Mouse (Mus musculus): ENCODE results near the gene Vmn1r155. TPM values are rescaled to one million over a fixed set of nuclear protein-coding genes. Genes with fewer than 3 reads are reported as not detected.
"Not testable (repeated sequence)": the region's sequence is repeated elsewhere in the genome, so short reads cannot be mapped to it uniquely, and the experiment has no call there.

The Vmn1r155 gene
- polyA plus RNA-seq (2016; fragmentation: Nextera tagmentation; extraction: Ambion mirVana): not detected in 2 replicates

DNA sequence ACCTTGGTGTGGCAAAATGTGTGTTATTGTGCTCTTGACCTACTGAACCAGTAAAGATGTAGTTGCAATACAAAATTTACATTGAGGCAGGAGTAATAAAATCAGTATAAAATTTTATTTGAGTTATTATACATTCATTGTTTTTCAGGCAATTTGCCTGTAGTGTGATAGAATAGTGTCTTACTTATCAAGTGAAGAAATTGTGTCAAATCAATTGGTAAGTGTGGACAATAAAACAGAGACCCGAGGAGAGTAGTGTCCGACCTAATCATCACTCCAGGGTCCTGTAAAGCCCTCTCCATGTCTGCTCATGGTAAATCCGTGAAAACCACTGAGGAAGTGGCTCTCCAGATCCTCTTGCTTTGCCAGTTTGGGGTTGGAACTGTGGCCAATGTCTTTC, at the start of gene Vmn1r155:
Gene Vmn1r155, plus strand, starts transcription at position 301 of the 400 bp plus-strand sequence.
- H3K9ac ChIP-seq (replicated peaks); H3K36me3 ChIP-seq; H3K9me3 ChIP-seq; ATAC-seq (ENCODE audit: low FRiP score, low read depth); H3K27me3 ChIP-seq; H3K4me2 ChIP-seq (replicated peaks); H3K27ac ChIP-seq (replicated peaks); H3K4me1 ChIP-seq; H3K4me3 ChIP-seq: not testable (repeated sequence)
- no CpG with 5 or more reads among the region's 3 CpGs for WGBS

DNA sequence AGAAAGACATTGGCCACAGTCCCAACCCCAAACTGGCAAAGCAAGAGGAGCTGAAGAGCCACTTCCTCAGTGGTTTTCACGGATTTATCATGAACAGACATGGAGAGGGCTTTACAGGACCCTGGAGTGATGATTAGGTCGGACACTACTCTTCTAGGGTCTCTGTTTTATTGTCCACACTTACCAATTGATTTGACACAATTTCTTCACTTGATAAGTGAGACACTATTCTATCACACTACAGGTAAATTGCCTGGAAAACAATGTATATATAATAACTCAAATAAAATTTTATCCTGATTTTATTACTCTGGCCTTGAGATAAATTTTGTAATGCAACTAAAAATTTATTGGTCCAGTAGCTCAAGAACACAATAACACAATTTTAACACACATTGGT, 34.4 kb downstream of the Vmn1r155 start, which contains the start of gene Gm8693:
Gene Gm8693, minus strand, starts transcription at position 101 of the 400 bp plus-strand sequence.
- ATAC-seq (ENCODE audit: low FRiP score, low read depth); H3K27me3 ChIP-seq; H3K4me1 ChIP-seq; H3K4me2 ChIP-seq (replicated peaks); H3K36me3 ChIP-seq; H3K9ac ChIP-seq (replicated peaks); H3K4me3 ChIP-seq; H3K9me3 ChIP-seq; H3K27ac ChIP-seq (replicated peaks): not testable (repeated sequence)
- no CpG with 5 or more reads among the region's 2 CpGs for WGBS

Other genes with a start within 250 kb of the Vmn1r155 start
- not detected in 2 replicates for gene Vmn1r148, start 244.4 kb upstream of the Vmn1r155 start, polyA plus RNA-seq (2016; fragmentation: Nextera tagmentation; extraction: Ambion mirVana)
- gene Vmn1r149, start 219.8 kb upstream of the Vmn1r155 start, polyA plus RNA-seq (2016; fragmentation: Nextera tagmentation; extraction: Ambion mirVana): not detected in 2 replicates
- not detected in 2 replicates for gene Gm10665, start 193.9 kb upstream of the Vmn1r155 start, polyA plus RNA-seq (2016; fragmentation: Nextera tagmentation; extraction: Ambion mirVana)
- not detected in 2 replicates for gene Vmn1r151, start 158.3 kb upstream of the Vmn1r155 start, polyA plus RNA-seq (2016; fragmentation: Nextera tagmentation; extraction: Ambion mirVana)
- not detected in 2 replicates for gene Vmn1r152, start 135.1 kb upstream of the Vmn1r155 start, polyA plus RNA-seq (2016; fragmentation: Nextera tagmentation; extraction: Ambion mirVana)
- not detected in 2 replicates for gene Gm8677, start 123.1 kb upstream of the Vmn1r155 start, polyA plus RNA-seq (2016; fragmentation: Nextera tagmentation; extraction: Ambion mirVana)
- gene Gm4201, start 92.7 kb upstream of the Vmn1r155 start, polyA plus RNA-seq (2016; fragmentation: Nextera tagmentation; extraction: Ambion mirVana): not detected in 2 replicates
- gene Gm4565, start 69.9 kb upstream of the Vmn1r155 start, polyA plus RNA-seq (2016; fragmentation: Nextera tagmentation; extraction: Ambion mirVana): not detected in 2 replicates
- not detected in 2 replicates for gene Gm8693, start 34.3 kb downstream of the Vmn1r155 start, polyA plus RNA-seq (2016; fragmentation: Nextera tagmentation; extraction: Ambion mirVana)
- not detected in 2 replicates for gene Gm4567, start 61.7 kb downstream of the Vmn1r155 start, polyA plus RNA-seq (2016; fragmentation: Nextera tagmentation; extraction: Ambion mirVana)
- not detected in 2 replicates for gene Vmn1r157, start 103.7 kb downstream of the Vmn1r155 start, polyA plus RNA-seq (2016; fragmentation: Nextera tagmentation; extraction: Ambion mirVana)
- gene Vmn1r158, start 132.8 kb downstream of the Vmn1r155 start, polyA plus RNA-seq (2016; fragmentation: Nextera tagmentation; extraction: Ambion mirVana): not detected in 2 replicates
- gene Vmn1r159, start 185.6 kb downstream of the Vmn1r155 start, polyA plus RNA-seq (2016; fragmentation: Nextera tagmentation; extraction: Ambion mirVana): not detected in 2 replicates
- not detected in 2 replicates for gene Vmn1r160, start 213.2 kb downstream of the Vmn1r155 start, polyA plus RNA-seq (2016; fragmentation: Nextera tagmentation; extraction: Ambion mirVana)